Mouse (Mus musculus) adrenal gland, adult 8-10 months (tissue): ENCODE measurements around the gene Aldh1l1. TPM values are rescaled to one million over a fixed set of nuclear protein-coding genes. Genes with fewer than 3 reads are reported as not detected.

Experiments
- DNase-seq: peaks from one replicate; pipeline ENCODE4 v3.0.0; 2022
- total RNA-seq, 4 experiments: library from RNA; stranded (reverse); gene quantifications; 2 replicates each; pipeline ENCODE4 v1.2.4; 2022

Gene Aldh1l1
- total RNA-seq, 4 experiments from 2014 or later = 137 to 222 (median 182) TPM

- DNase-seq = no peak
Observed at GRCm38 (mm10) chr6:90553197-90553596, 67.0 kb downstream of the Aldh1l1 start.

GRCm38 (mm10) chr6:90553682-90554081 is 67.5 kb downstream of the Aldh1l1 start:
- no peak for DNase-seq

- DNase-seq = no peak
Observed at GRCm38 (mm10) chr6:90556534-90557058, 70.4 kb downstream of the Aldh1l1 start.

- DNase-seq = no peak
Observed at GRCm38 (mm10) chr6:90557077-90557476, 70.8 kb downstream of the Aldh1l1 start.

- no peak for DNase-seq
Observed at GRCm38 (mm10) chr6:90557829-90558693, 71.8 kb downstream of the Aldh1l1 start.

GRCm38 (mm10) chr6:90560390-90561058 is 74.3 kb downstream of the Aldh1l1 start:
- DNase-seq = no peak

- DNase-seq = no peak
Observed at GRCm38 (mm10) chr6:90561234-90561781, 75.1 kb downstream of the Aldh1l1 start.

GRCm38 (mm10) chr6:90564240-90564639 is 78.0 kb downstream of the Aldh1l1 start:
- DNase-seq = no peak

- peak; percentile 86 for DNase-seq
Observed at GRCm38 (mm10) chr6:90565357-90566215, 79.4 kb downstream of the Aldh1l1 start.

- DNase-seq = peak; percentile 81
Observed at GRCm38 (mm10) chr6:90567486-90567885, 81.3 kb downstream of the Aldh1l1 start.

- no peak for DNase-seq
Observed at GRCm38 (mm10) chr6:90567928-90568327, 81.7 kb downstream of the Aldh1l1 start.

- DNase-seq = no peak
Observed at GRCm38 (mm10) chr6:90568721-90569120, 82.5 kb downstream of the Aldh1l1 start.

GRCm38 (mm10) chr6:90569736-90570383 is 83.6 kb downstream of the Aldh1l1 start:
- DNase-seq = no peak

- DNase-seq = no peak
Observed at GRCm38 (mm10) chr6:90570392-90570791, 84.2 kb downstream of the Aldh1l1 start.

- DNase-seq = peak; percentile 64
Observed at GRCm38 (mm10) chr6:90575261-90575715, 89.1 kb downstream of the Aldh1l1 start.

- no peak for DNase-seq
Observed at GRCm38 (mm10) chr6:90578174-90578573, 91.9 kb downstream of the Aldh1l1 start.

- DNase-seq = no peak
Observed at GRCm38 (mm10) chr6:90582331-90582730, 96.1 kb downstream of the Aldh1l1 start.

GRCm38 (mm10) chr6:90588113-90588512 is 101.9 kb downstream of the Aldh1l1 start:
- DNase-seq = no peak

- no peak for DNase-seq
Observed at GRCm38 (mm10) chr6:90590707-90591106, 104.5 kb downstream of the Aldh1l1 start.

GRCm38 (mm10) chr6:90594972-90595371 is 108.7 kb downstream of the Aldh1l1 start:
- no peak for DNase-seq

GRCm38 (mm10) chr6:90597060-90597459 is 110.8 kb downstream of the Aldh1l1 start:
- DNase-seq = no peak
